Mouse (Mus musculus) spleen, adult 2 months (tissue): ENCODE data around the gene Cd160.

Experiments
- CTCF ChIP-seq: fragments of 200-500 bp; IDR thresholded peaks from 2 replicates; pipeline ENCODE4 v1.5.1; 2011; ENCODE audit warnings: mild to moderate bottlenecking, inconsistent platforms; ENCODE audit not compliant: insufficient read depth, insufficient read length, insufficient replicate concordance; ENCODE audit errors: extremely low read depth
- POLR2A ChIP-seq: fragments of 200-500 bp; IDR thresholded peaks from 2 replicates; pipeline ENCODE4 v1.6.1; 2011; ENCODE audit warnings: low read depth, low read length, inconsistent platforms

DNA sequence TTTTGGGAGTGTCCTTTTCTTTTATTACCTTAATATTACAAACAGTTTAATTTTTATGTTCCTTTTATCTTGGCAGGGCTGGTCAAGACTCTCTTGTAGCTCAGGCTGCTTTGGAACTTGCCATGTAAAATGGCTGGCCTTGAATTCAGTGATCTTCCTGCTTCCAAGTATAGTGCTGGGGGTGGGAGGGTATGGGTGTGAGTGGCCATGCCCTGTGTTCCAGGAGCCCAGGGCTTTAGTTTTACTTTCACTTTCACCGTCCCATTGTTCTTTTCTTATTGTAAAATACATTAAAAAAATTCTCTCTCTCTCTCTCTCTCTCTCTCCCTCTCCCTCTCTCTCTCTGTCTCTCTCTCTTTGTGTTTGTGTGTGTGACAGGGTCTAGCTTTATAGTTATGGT is 64.6 kb downstream of the Cd160 start:
- TF ChIP-seq POLR2A (no peak), CTCF (no peak)
